ENCODE assay signal across 12 mouse cellular contexts in the genomic region with DNA sequence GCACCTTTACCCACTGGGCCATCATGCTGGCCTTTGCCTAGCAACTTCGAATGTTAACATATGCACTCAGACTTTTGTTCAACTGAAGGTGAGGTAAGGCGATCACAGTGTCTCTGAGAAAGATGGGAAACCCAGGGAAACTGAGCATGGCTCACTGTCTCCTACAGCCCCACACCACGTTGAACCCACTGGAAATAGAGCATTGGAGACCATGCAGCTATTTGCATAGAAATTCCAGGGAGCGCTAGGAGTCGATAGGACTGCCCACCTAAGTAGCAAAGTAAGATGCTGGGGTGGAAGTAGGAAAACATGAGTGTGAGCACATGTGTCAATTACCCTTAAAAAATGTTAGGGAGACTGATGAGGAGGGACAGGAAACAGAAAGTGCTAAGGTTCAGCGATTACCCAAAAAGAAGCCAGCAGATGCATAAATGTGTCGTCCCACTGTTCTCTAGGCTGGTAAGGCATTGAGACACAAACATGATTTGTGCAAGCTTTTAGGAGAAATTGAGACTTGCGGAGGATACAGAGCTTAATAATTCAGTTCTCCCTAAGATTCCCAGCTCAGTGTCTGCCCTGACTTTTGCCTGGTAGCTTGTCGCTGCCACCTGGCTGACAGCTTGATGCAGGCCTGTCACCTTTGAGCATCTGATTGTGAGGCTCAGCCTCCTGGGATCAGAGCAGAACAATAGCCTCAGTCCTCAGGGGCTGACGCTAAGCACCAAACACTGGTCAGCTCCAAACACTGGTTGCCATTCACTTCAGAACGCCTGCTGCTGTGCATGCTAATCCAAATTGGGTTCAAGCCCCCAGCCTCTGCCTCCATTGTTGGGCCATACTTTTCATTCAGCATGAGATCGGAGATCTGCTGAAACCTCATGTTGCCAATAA.
DNase-seq lines count a peak whose midpoint lies in the region; ATAC-seq lines count a peak whose summit lies in the region.
"Had no signal": no experiment of that assay in that cellular context is flagged by ENCODE, and none has a peak within 500 bp of the region (broad histone marks: within the 10 kb centered on the region; RNA-seq: fewer than 3 reads in every experiment).

No protein-coding gene starts in this region.

- H3K36me3 ChIP-seq in neural tube, embryonic 11.5 days (ENCODE audit: control insufficient read depth, insufficient read depth, low read length): no peaks in the 10 kb centered on the region
- no peaks in the 10 kb centered on the region for H3K36me3 ChIP-seq in forebrain, embryonic 10.5 days (replicated peaks)
- H3K36me3 ChIP-seq in hindbrain, embryonic 16.5 days (ENCODE audit: control insufficient read depth, insufficient read depth, low read length): no peaks in the 10 kb centered on the region
- H3K36me3 ChIP-seq in neural tube, embryonic 14.5 days (ENCODE audit: control insufficient read depth, insufficient read depth, low read length): no peaks in the 10 kb centered on the region
- H3K36me3 ChIP-seq: embryonic facial prominence, embryonic 12.5 days; liver, embryonic 15.5 days had no signal

- WGBS in neural tube, embryonic 11.5 days: 41% methylated on average over 12 of the region's 12 CpGs
- WGBS in forebrain, embryonic 10.5 days: 23% methylated on average over 12 of the region's 12 CpGs
- 22% methylated on average over 12 of the region's 12 CpGs for WGBS in hindbrain, embryonic 16.5 days
- 32% methylated on average over 12 of the region's 12 CpGs for WGBS in neural tube, embryonic 14.5 days

- H3K27me3 ChIP-seq in neural tube, embryonic 11.5 days (ENCODE audit: control insufficient read depth, insufficient read depth, low read length): no peaks in the 10 kb centered on the region
- H3K27me3 ChIP-seq in forebrain, embryonic 10.5 days (ENCODE audit: poor library complexity, severe bottlenecking): peaks cover 20% of the 10 kb centered on the region
- no peaks in the 10 kb centered on the region for H3K27me3 ChIP-seq in hindbrain, embryonic 16.5 days (replicated peaks; ENCODE audit: control insufficient read depth, insufficient read depth, low read length)
- H3K27me3 ChIP-seq in neural tube, embryonic 14.5 days (ENCODE audit: control insufficient read depth, insufficient read depth, low read length): no peaks in the 10 kb centered on the region
- H3K27me3 ChIP-seq: embryonic facial prominence, embryonic 12.5 days; liver, embryonic 15.5 days had no signal

- H3K9ac ChIP-seq in neural tube, embryonic 11.5 days (ENCODE audit: low read length): no peak overlapping the region
- H3K9ac ChIP-seq in hindbrain, embryonic 16.5 days (ENCODE audit: low read depth, low read length): no peak overlapping the region
- no peak overlapping the region for H3K9ac ChIP-seq in neural tube, embryonic 14.5 days (replicated peaks; ENCODE audit: low read depth, low read length)
- H3K9ac ChIP-seq: embryonic facial prominence, embryonic 12.5 days; liver, embryonic 15.5 days had no signal

- no peaks in the 10 kb centered on the region for H3K9me3 ChIP-seq in neural tube, embryonic 11.5 days (ENCODE audit: control insufficient read depth, low read length)
- H3K9me3 ChIP-seq in forebrain, embryonic 10.5 days: peaks cover 13% of the 10 kb centered on the region; the same call in 1 of the 2 replicates
- H3K9me3 ChIP-seq in hindbrain, embryonic 16.5 days (ENCODE audit: control insufficient read depth, low read length): no peaks in the 10 kb centered on the region
- H3K9me3 ChIP-seq in neural tube, embryonic 14.5 days (ENCODE audit: control insufficient read depth, low read length): no peaks in the 10 kb centered on the region
- H3K9me3 ChIP-seq: embryonic facial prominence, embryonic 12.5 days; liver, embryonic 15.5 days had no signal

- DNase-seq in neural tube, embryonic 11.5 days (ENCODE audit: low spot score): peak; percentile 73
- DNase-seq in neural tube, embryonic 10.5 days (ENCODE audit: extremely low spot score, low spot score): no peak
- peak; percentile 77 for DNase-seq in forebrain, embryonic 10.5 days (ENCODE audit: extremely low spot score, low spot score)
- no peak for DNase-seq in urinary bladder, postnatal 36 days (ENCODE audit: low spot score in 2 of 2)
- no peak for DNase-seq in urinary bladder, postnatal 25 days (ENCODE audit: low spot score)
- no peak for DNase-seq in T-cell, adult 2 months (ENCODE audit: low spot score)
- DNase-seq: heart, postnatal 10 days had no signal

- H3K4me2 ChIP-seq in neural tube, embryonic 11.5 days (ENCODE audit: low read depth): no peak overlapping the region
- no peak overlapping the region for H3K4me2 ChIP-seq in hindbrain, embryonic 16.5 days (ENCODE audit: low read length)
- no peak overlapping the region for H3K4me2 ChIP-seq in neural tube, embryonic 14.5 days (ENCODE audit: low read depth, low read length)
- H3K4me2 ChIP-seq: embryonic facial prominence, embryonic 12.5 days; liver, embryonic 15.5 days had no signal

- ATAC-seq in neural tube, embryonic 11.5 days (ENCODE audit: insufficient read depth, low FRiP score, low TSS enrichment): peak; percentile 91
- ATAC-seq in hindbrain, embryonic 16.5 days: peak; percentile 74
- peak; percentile 48; the same call in 1 of the 2 replicates for ATAC-seq in neural tube, embryonic 14.5 days (ENCODE audit: low read depth)
- ATAC-seq: CD4-positive, CD25-positive, alpha-beta regulatory T cell, adult 4 months had no signal

- no peak overlapping the region for H3K4me3 ChIP-seq in neural tube, embryonic 11.5 days (ENCODE audit: low read depth, low read length)
- peak overlapping the region; percentile 5; the same call in 1 of the 2 replicates for H3K4me3 ChIP-seq in forebrain, embryonic 10.5 days
- H3K4me3 ChIP-seq in hindbrain, embryonic 16.5 days (ENCODE audit: low read length): no peak overlapping the region
- H3K4me3 ChIP-seq in neural tube, embryonic 14.5 days (ENCODE audit: low read depth, low read length): no peak overlapping the region
- H3K4me3 ChIP-seq: embryonic facial prominence, embryonic 12.5 days; liver, embryonic 15.5 days had no signal

- peak overlapping the region; percentile 71 for H3K27ac ChIP-seq in neural tube, embryonic 11.5 days (ENCODE audit: low read depth, low read length)
- peak overlapping the region; percentile 51 for H3K27ac ChIP-seq in forebrain, embryonic 10.5 days
- peak overlapping the region; percentile 60 for H3K27ac ChIP-seq in hindbrain, embryonic 16.5 days (ENCODE audit: low read depth, low read length)
- H3K27ac ChIP-seq in neural tube, embryonic 14.5 days (ENCODE audit: low read depth, low read length): peak overlapping the region; percentile 69
- H3K27ac ChIP-seq: embryonic facial prominence, embryonic 12.5 days; liver, embryonic 15.5 days had no signal

- peaks cover 6% of the 10 kb centered on the region; the same call in 1 of the 2 replicates for H3K4me1 ChIP-seq in neural tube, embryonic 11.5 days (ENCODE audit: control insufficient read depth, insufficient read depth, low read length)
- H3K4me1 ChIP-seq in forebrain, embryonic 10.5 days: peaks cover 43% of the 10 kb centered on the region
- peaks cover 3% of the 10 kb centered on the region; the same call in 1 of the 2 replicates for H3K4me1 ChIP-seq in hindbrain, embryonic 16.5 days (ENCODE audit: control insufficient read depth, insufficient read depth, low read depth, low read length)
- H3K4me1 ChIP-seq in neural tube, embryonic 14.5 days (ENCODE audit: control insufficient read depth, insufficient read depth, low read length): peaks cover 5% of the 10 kb centered on the region
- H3K4me1 ChIP-seq: liver, embryonic 15.5 days had no signal

Comparison
In these comparisons a context has a peak if more than half of its experiments do, and no peak if none do; other contexts are left out.
1. DNase-seq: peak in neural tube, embryonic 11.5 days (single experiment) and forebrain, embryonic 10.5 days (single experiment); none in neural tube, embryonic 10.5 days (single experiment), urinary bladder, postnatal 36 days (0 of 2), urinary bladder, postnatal 25 days (single experiment) and T-cell, adult 2 months (single experiment).
2. Peak in every context shown above with its lines, with median percentiles within 50 percentile points of each other: ATAC-seq and H3K27ac ChIP-seq.